Mouse (Mus musculus) thymus, postnatal 36 days (tissue): Measurements from ENCODE around the gene Rarres1.

Experiments
- DNase-seq, 2 experiments: peaks; one replicate each; pipeline ENCODE4 v3.0.0; 2022; ENCODE audit warnings: mixed read lengths in 2 of 2

Gene Rarres1

DNA sequence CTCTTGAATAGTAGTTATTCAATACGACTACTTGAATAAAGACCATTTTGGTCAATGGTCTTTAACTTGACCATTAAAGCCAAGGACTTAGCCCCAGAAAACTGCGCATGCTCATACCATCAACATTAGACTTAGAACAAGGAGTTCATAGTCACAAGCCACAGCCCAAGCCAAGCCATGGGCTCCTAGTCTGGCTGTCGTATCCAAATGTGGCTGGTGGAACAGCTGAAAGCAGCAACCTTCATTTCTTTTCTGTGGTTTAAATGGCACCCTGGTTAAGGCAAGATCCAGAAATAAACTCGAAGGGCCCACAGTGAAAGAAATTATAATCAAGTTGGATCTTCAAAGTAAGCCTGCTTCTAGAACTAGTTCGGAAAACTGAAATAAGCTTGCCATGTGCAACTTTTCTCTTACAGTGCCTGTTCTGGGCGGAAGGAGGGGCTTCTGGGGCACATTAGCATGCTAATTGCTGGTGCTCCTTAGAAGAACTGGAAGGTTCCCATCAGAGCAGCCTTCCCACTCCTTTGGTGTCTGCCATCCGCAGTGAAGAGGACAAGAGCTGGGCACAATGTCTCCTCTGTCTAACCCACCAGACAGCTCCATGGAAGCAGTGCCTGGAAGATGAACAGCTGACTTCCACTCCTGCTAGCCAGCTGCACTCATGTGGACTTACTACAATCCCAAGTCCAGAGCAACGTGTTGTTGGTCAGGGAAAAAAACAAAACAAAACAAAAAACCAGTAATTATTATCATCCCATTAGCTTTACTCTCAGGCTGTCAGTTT lies 23.0 kb downstream of the Rarres1 start:
- no peak for DNase-seq

DNA sequence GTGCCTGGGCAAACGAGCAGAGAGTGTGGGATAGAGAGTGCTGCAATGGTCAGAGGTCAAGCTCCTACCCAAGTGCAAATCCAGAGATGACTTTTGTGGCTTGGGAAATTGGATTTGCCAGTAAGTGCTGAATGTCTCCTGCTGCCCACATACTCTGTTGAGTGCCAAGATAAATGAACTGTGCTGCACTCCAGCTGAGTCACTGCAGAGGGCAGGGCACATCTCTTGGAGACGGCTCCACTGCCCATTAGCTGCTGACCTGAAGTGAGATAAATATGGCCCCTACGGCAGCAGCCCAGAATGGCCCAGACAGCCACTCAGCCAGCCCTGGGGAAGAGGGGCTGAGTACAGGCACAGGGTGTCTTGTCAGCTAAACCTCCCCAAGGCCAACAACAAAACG lies 25.2 kb downstream of the Rarres1 start:
- no peak for DNase-seq

GRCm38 (mm10) chr3:67485233-67485632 lies 30.1 kb downstream of the Rarres1 start:
- DNase-seq, result no peak

DNA sequence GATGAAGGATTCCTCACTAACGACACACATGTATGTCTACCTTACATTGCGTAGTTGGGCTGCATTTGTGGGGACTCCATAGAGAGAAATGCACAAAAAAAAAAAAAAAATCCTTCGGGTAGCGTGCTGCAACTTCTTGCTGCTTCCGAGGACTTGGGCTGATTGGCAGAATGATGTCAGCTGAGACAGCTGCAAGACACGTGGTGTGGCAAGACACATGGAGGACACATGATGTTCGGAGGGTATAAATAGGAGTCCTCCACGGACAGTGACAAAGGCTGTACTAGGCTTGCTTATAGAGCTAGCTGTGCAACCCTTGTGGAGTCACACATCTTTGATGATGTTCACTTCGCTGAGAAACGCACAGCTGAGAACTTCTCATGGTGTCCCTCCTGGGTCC lies 32.9 kb downstream of the Rarres1 start:
- DNase-seq, result no peak

GRCm38 (mm10) chr3:67479806-67480205 lies 35.5 kb downstream of the Rarres1 start:
- no peak for DNase-seq

DNA sequence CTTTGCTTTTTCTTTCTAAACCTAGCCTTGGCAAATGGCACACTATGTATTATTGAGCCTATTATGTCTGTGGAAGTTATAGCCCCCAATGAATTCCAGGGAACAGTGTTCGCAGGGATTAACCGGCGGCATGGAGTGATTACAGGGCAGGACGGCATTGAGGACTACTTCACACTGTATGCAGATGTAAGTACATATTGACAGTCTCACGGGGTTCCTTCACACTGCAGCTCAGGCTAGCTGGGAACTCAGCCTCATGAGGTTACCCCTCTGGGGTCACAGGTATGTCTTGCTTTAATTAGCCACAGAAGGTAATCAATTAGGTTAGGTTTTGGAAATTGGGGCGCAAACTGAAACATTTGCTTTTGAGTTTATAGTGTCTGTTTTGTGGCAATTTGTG lies 41.9 kb downstream of the Rarres1 start:
- DNase-seq, result no peak

- DNase-seq, result no peak
Observed at GRCm38 (mm10) chr3:67471408-67472127, 43.8 kb downstream of the Rarres1 start.

DNA sequence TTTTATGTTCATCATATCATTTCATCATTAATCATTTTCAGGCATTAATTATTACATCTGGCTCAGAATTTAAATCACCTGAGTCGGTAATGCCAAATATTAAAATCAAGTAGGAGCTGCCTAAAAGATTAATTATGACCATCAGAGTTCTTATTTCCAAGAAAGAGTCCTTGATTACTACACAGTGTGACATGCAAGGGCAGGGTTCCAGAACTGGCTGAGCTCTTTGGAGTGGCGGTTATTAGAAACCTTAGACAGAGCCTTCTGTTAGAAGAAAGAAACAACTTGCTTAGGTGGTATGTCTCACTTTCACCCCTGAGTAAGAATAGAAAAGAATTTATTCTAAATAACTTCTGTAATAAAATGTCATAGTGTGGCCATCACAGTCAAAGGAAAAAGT lies 48.0 kb downstream of the Rarres1 start:
- no peak for DNase-seq

DNA sequence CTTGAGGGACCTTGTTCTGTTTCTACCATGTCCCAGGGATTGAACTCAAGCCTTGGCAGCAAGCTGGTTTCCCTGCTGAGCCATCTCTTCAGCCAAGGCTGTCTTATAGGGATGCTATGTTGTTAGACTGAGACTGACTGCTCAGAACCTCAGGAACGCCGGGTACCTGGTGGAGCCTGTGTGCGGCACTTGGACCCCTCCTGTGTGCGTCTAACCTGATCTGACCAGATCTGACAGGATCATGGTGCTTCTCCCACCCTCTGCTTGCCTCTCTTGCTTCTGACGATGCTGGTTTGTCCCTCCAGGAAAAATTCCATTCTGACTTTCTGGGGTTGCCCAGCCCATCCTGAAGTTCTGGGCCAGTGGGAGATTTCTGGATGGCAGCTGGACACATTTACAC lies 48.7 kb downstream of the Rarres1 start:
- DNase-seq, result no peak

GRCm38 (mm10) chr3:67463450-67464372 lies 51.6 kb downstream of the Rarres1 start, which contains the start of gene Lxn:
Gene Lxn, minus strand, starts transcription at chr3:67463926.
- DNase-seq, result peak; percentile 56 to 59

- peak; percentile 18 to 23 for DNase-seq
Observed at GRCm38 (mm10) chr3:67463001-67463400, 52.3 kb downstream of the Rarres1 start.

DNA sequence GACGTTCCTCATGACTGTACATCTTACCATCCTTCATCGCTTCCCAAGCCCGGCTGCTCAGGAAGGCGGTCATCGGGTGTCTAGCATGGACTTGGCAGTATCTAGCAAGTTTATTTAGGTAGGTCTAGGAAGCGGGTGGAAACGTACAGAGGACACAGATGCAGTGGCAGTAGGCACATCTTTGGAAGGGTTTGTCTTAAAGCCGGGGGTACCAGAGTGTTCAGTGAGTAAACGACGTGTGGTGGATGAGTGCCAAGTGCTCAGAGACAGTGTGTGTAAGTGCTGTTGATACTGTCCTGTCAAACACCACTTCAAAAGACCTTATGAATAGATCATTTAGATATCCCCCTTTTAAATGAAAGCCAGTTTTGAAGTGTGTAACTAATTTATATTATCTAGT lies 52.7 kb downstream of the Rarres1 start:
- no peak for DNase-seq

DNA sequence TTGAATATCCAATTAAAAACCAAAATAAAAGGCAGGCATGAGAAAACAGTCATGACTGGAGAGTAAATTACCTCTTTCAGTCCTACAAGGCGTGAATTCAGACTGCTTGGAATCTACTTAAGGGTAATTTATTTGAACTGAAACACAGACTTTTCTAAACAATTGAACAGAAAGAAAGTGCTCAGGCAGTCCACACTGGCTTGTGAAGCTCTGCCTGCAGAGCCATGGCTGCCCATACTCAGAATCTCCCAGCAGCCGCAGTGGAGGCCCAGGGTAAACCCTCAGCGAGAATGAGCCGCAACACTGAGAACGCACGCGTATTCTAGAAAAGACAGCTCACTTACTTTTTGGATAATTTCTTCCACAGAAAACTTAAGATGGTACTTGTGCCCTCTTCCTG lies 53.3 kb downstream of the Rarres1 start:
- DNase-seq, result no peak

- no peak for DNase-seq
Observed at GRCm38 (mm10) chr3:67459881-67460280, 55.4 kb downstream of the Rarres1 start.

DNA sequence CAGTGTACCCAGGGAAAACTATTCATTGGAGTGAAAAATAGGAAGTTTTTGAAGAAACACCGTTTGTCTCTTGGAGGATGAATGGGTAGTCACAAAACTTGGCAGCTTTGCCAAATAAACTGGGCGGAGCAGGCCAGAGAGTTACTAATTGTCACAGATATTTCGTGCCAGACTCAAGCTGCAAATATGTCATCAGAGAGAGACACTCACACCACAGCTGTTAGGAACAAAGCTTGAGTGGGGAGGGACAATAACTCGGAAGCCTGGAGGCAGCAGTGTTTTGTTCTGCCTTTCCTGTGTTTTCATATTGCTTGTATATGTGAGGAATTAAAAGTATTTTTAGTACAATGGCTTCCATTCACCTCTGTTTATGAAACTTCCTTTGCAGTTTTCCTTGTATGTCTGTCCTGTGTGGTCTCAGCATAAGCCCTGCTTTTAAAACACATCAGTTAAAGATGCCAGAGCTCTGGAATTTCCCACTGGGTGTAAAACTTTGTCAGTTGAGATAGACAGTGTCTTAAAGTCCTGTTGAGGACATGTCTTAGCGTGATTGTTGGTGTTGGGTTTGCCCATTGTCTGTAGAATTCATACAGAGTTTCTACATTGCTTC lies 64.6 kb downstream of the Rarres1 start:
- DNase-seq, result no peak

GRCm38 (mm10) chr3:67449660-67450059 lies 65.7 kb downstream of the Rarres1 start:
- DNase-seq, result no peak

GRCm38 (mm10) chr3:67447143-67447542 lies 68.2 kb downstream of the Rarres1 start:
- DNase-seq, result no peak

DNA sequence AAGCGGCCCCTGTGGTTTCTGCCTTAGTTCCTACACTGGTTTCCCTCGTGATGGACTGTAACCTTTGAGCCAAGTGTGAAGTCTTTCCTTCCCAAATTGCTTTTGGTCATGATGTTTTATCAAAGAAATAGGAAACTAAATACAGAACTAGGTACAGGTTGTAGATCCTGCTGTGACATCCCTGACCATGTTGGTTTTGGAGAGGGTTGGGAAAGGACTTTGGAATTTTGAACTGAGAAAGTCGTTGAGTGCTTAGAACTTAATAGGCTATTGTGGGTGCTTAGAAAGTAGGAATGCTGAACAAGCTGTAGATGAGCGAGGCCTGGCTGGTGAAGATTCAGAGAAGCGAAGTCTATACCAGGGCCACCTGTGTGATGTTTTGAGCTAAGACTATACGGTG lies 81.3 kb downstream of the Rarres1 start:
- no peak for DNase-seq

DNA sequence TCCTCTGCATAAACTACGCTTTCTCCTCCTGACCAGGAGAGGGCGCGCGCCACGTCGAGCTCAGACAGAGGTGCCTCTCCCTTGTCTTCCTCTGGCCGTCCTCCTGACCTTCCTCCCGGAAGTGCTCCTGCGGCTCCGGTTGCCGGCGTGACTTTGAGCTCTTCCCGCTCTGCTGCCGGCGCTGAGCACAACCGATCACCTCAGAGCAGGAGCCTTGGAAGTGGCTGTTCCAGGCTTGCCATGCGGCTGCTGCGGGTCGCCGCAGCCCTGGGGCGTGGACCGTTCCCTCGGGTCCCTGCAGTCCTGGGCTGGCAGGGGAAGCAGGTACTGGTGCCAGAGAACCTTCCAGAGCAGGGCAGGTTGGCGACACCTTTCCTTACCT lies 85.3 kb downstream of the Rarres1 start, which contains the start of gene Gfm1:
Gene Gfm1 (plus strand): TSS at position 98 of the 382 bp plus-strand sequence.
- DNase-seq, result peak; percentile 84 to 86

DNA sequence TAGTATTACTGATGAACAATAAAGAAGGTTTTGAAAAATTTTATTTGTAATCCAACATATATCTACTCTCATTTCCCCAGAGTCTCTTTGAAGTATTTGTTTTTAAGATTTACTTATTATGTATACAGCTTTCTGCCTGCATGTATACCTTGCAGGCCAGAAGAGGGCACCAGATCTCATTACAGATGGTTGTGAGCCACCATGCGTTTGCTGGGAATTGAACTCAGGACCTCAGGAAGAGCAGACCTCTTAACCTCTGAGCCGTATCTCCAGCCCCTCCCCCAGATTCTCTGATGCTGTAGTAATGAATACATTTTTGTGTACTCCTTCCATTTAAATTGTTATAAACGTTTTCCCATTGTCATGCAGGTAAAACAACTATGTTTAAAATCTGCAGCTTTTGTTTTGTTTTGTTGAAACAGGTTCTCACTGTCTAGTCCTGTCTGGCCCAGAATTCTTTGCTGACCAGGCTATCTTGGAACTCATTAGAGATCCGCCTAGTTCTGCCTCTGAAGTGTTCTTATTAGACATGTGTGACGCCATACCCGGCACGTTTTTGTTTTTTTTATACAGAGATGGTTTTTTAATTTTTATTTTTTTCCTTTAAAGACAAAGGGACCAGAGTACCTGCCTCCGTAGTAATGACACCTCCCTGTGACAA lies 85.9 kb downstream of the Rarres1 start:
- no peak for DNase-seq
